Mouse (Mus musculus): ENCODE measurements at regions not wholly inside any gene's neighbourhood (a gene's known extent, or its start where the extent isn't known, plus 50 kb on each side); places are given as distances from the start of the nearest gene placed in this dataset.

- no peaks in the 10 kb centered on the region for H3K4me1 ChIP-seq (ENCODE audit: control insufficient read depth, insufficient read depth, low read length)
- no peaks in the 10 kb centered on the region; the same call in 1 of the 2 replicates for H3K27me3 ChIP-seq (ENCODE audit: control insufficient read depth, insufficient read depth, low read length, poor library complexity, severe bottlenecking)
- no peaks in the 10 kb centered on the region for H3K9me3 ChIP-seq (replicated peaks; ENCODE audit: control insufficient read depth, insufficient read depth, low read length, poor library complexity, severe bottlenecking)
- H3K9ac ChIP-seq (ENCODE audit: low read depth, poor library complexity, severe bottlenecking), result no peak overlapping the region
- TF ChIP-seq CTCF (IDR thresholded peaks at IDR 0.05; ENCODE audit: low read depth, low read length) (no peak), POLR2A (IDR thresholded peaks at IDR 0.05; ENCODE audit: insufficient read depth, low read length) (no peak), EP300 (IDR thresholded peaks at IDR 0.05; ENCODE audit: insufficient read depth, low read depth, low read length) (no peak)
- no peaks in the 10 kb centered on the region for H3K36me3 ChIP-seq (ENCODE audit: control insufficient read depth, insufficient read depth, low read length, poor library complexity, severe bottlenecking)
- H3K27ac ChIP-seq (ENCODE audit: insufficient read depth, low read length), result no peak overlapping the region
- H3K4me3 ChIP-seq (ENCODE audit: low read depth, low read length), result no peak overlapping the region
Observed at GRCm38 (mm10) chr3:54475879-54476278, 115.0 kb downstream of the Postn start.

- Histone ChIP-seq H3K9ac (ENCODE audit: low read depth, poor library complexity, severe bottlenecking) (no peak overlapping the region), H3K4me1 (ENCODE audit: control insufficient read depth, insufficient read depth, low read length) (no peaks in the 10 kb centered on the region), H3K27me3 (ENCODE audit: control insufficient read depth, insufficient read depth, low read length, poor library complexity, severe bottlenecking) (no peaks in the 10 kb centered on the region; the same call in 1 of the 2 replicates), H3K9me3 (replicated peaks; ENCODE audit: control insufficient read depth, insufficient read depth, low read length, poor library complexity, severe bottlenecking) (no peaks in the 10 kb centered on the region), H3K36me3 (ENCODE audit: control insufficient read depth, insufficient read depth, low read length, poor library complexity, severe bottlenecking) (no peaks in the 10 kb centered on the region), H3K4me3 (ENCODE audit: low read depth, low read length) (no peak overlapping the region), H3K27ac (ENCODE audit: insufficient read depth, low read length) (no peak overlapping the region)
- TF ChIP-seq CTCF (IDR thresholded peaks at IDR 0.05; ENCODE audit: low read depth, low read length), result no peak
- TF ChIP-seq EP300 (IDR thresholded peaks at IDR 0.05; ENCODE audit: insufficient read depth, low read depth, low read length), result no peak
- TF ChIP-seq POLR2A (IDR thresholded peaks at IDR 0.05; ENCODE audit: insufficient read depth, low read length), result no peak
Observed at GRCm38 (mm10) chr3:54477986-54478385, 117.1 kb downstream of the Postn start.

- Histone ChIP-seq H3K27ac (ENCODE audit: insufficient read depth, low read length) (no peak overlapping the region), H3K9me3 (replicated peaks; ENCODE audit: control insufficient read depth, insufficient read depth, low read length, poor library complexity, severe bottlenecking) (no peaks in the 10 kb centered on the region), H3K9ac (ENCODE audit: low read depth, poor library complexity, severe bottlenecking) (no peak overlapping the region), H3K36me3 (ENCODE audit: control insufficient read depth, insufficient read depth, low read length, poor library complexity, severe bottlenecking) (no peaks in the 10 kb centered on the region), H3K4me3 (ENCODE audit: low read depth, low read length) (no peak overlapping the region), H3K27me3 (ENCODE audit: control insufficient read depth, insufficient read depth, low read length, poor library complexity, severe bottlenecking) (no peaks in the 10 kb centered on the region), H3K4me1 (ENCODE audit: control insufficient read depth, insufficient read depth, low read length) (no peaks in the 10 kb centered on the region)
- TF ChIP-seq EP300 (IDR thresholded peaks at IDR 0.05; ENCODE audit: insufficient read depth, low read depth, low read length) (no peak), POLR2A (IDR thresholded peaks at IDR 0.05; ENCODE audit: insufficient read depth, low read length) (no peak), CTCF (IDR thresholded peaks at IDR 0.05; ENCODE audit: low read depth, low read length) (no peak)
Observed at GRCm38 (mm10) chr3:54480251-54480650, 119.3 kb downstream of the Postn start.

- TF ChIP-seq CTCF (IDR thresholded peaks at IDR 0.05; ENCODE audit: low read depth, low read length), result no peak
- no peak for TF ChIP-seq POLR2A (IDR thresholded peaks at IDR 0.05; ENCODE audit: insufficient read depth, low read length)
- no peak for TF ChIP-seq EP300 (IDR thresholded peaks at IDR 0.05; ENCODE audit: insufficient read depth, low read depth, low read length)
- Histone ChIP-seq H3K27me3 (ENCODE audit: control insufficient read depth, insufficient read depth, low read length, poor library complexity, severe bottlenecking) (no peaks in the 10 kb centered on the region), H3K9me3 (replicated peaks; ENCODE audit: control insufficient read depth, insufficient read depth, low read length, poor library complexity, severe bottlenecking) (no peaks in the 10 kb centered on the region), H3K9ac (ENCODE audit: low read depth, poor library complexity, severe bottlenecking) (no peak overlapping the region), H3K4me1 (ENCODE audit: control insufficient read depth, insufficient read depth, low read length) (peaks cover 3% of the 10 kb centered on the region), H3K27ac (ENCODE audit: insufficient read depth, low read length) (no peak overlapping the region), H3K4me3 (ENCODE audit: low read depth, low read length) (no peak overlapping the region), H3K36me3 (ENCODE audit: control insufficient read depth, insufficient read depth, low read length, poor library complexity, severe bottlenecking) (no peaks in the 10 kb centered on the region)
Observed at GRCm38 (mm10) chr3:54487346-54487745, 126.4 kb downstream of the Postn start.

- H3K9me3 ChIP-seq (replicated peaks; ENCODE audit: control insufficient read depth, insufficient read depth, low read length, poor library complexity, severe bottlenecking), result no peaks in the 10 kb centered on the region
- H3K36me3 ChIP-seq (ENCODE audit: control insufficient read depth, insufficient read depth, low read length, poor library complexity, severe bottlenecking), result no peaks in the 10 kb centered on the region
- H3K9ac ChIP-seq (ENCODE audit: low read depth, poor library complexity, severe bottlenecking), result no peak overlapping the region
- H3K27ac ChIP-seq (ENCODE audit: insufficient read depth, low read length), result no peak overlapping the region
- no peak for TF ChIP-seq POLR2A (IDR thresholded peaks at IDR 0.05; ENCODE audit: insufficient read depth, low read length)
- peak; percentile 51 for TF ChIP-seq CTCF (IDR thresholded peaks at IDR 0.05; ENCODE audit: low read depth, low read length)
- H3K27me3 ChIP-seq (ENCODE audit: control insufficient read depth, insufficient read depth, low read length, poor library complexity, severe bottlenecking), result no peaks in the 10 kb centered on the region
- H3K4me3 ChIP-seq (ENCODE audit: low read depth, low read length), result no peak overlapping the region
- peaks cover 3% of the 10 kb centered on the region for H3K4me1 ChIP-seq (ENCODE audit: control insufficient read depth, insufficient read depth, low read length)
Observed at GRCm38 (mm10) chr3:54487844-54488243, 126.9 kb downstream of the Postn start.

GRCm38 (mm10) chr3:54490249-54490900, 129.5 kb downstream of the Postn start:
- Histone ChIP-seq H3K4me3 (ENCODE audit: low read depth, low read length) (no peak overlapping the region), H3K36me3 (ENCODE audit: control insufficient read depth, insufficient read depth, low read length, poor library complexity, severe bottlenecking) (no peaks in the 10 kb centered on the region), H3K27me3 (ENCODE audit: control insufficient read depth, insufficient read depth, low read length, poor library complexity, severe bottlenecking) (no peaks in the 10 kb centered on the region), H3K27ac (ENCODE audit: insufficient read depth, low read length) (no peak overlapping the region), H3K4me1 (ENCODE audit: control insufficient read depth, insufficient read depth, low read length) (peaks cover 3% of the 10 kb centered on the region), H3K9ac (ENCODE audit: low read depth, poor library complexity, severe bottlenecking) (no peak overlapping the region), H3K9me3 (replicated peaks; ENCODE audit: control insufficient read depth, insufficient read depth, low read length, poor library complexity, severe bottlenecking) (no peaks in the 10 kb centered on the region)
- no peak for TF ChIP-seq CTCF (IDR thresholded peaks at IDR 0.05; ENCODE audit: low read depth, low read length)
- TF ChIP-seq POLR2A (IDR thresholded peaks at IDR 0.05; ENCODE audit: insufficient read depth, low read length), result no peak
- no peak for TF ChIP-seq EP300 (IDR thresholded peaks at IDR 0.05; ENCODE audit: insufficient read depth, low read depth, low read length)
